8 mouse cellular contexts compared by ENCODE assay signal in genomic region chr1:152290768-152291167, GRCm38 (mm10).
A peak's percentile ranks its signal among the peaks of the same experiment; 100 is the strongest.
DNase-seq lines count a peak whose midpoint lies in the region; ATAC-seq and TF ChIP-seq lines count a peak whose summit lies in the region.

No protein-coding gene starts in this region.

- TF ChIP-seq POLR2A in bone marrow, adult 2 months (IDR thresholded peaks at IDR 0.05; ENCODE audit: borderline replicate concordance, control insufficient read depth, low read depth, low read length) = no peak
- no peak for TF ChIP-seq POLR2A in lung, adult 2 months (IDR thresholded peaks at IDR 0.05; ENCODE audit: borderline replicate concordance, extremely low read depth, low read depth, low read length)

- no peak for ATAC-seq in embryonic facial prominence, embryonic 14.5 days (ENCODE audit: low read depth)
- no peak for ATAC-seq in heart, embryonic 16.5 days (replicated peaks; ENCODE audit: extremely low read depth, insufficient read depth, low FRiP score)

- H3K27me3 ChIP-seq in embryonic facial prominence, embryonic 14.5 days (replicated peaks; ENCODE audit: control insufficient read depth, insufficient read depth, low read length) = no peaks in the 10 kb centered on the region
- no peaks in the 10 kb centered on the region for H3K27me3 ChIP-seq in heart, embryonic 16.5 days (ENCODE audit: control insufficient read depth, insufficient read depth, low read length)

- in situ Hi-C loops in ES-E14 (cut with MboI; ENCODE audit: low sequenced_read_pairs in 2 of 2, unreplicated experiment in 2 of 2) = no loop called here

- peak overlapping the region in 1 of 2 experiments; percentile 1; a peak in 2 of 4 replicates for H3K4me3 ChIP-seq in ES-E14 (ENCODE audit: insufficient read depth in 1 of 2, low read depth in 1 of 2, low read length in 2 of 2, poor library complexity in 1 of 2, severe bottlenecking in 1 of 2)
- H3K4me3 ChIP-seq in bone marrow, adult 2 months (replicated peaks; ENCODE audit: control insufficient read depth, low read depth, low read length) = no peak overlapping the region
- H3K4me3 ChIP-seq in embryonic facial prominence, embryonic 14.5 days (ENCODE audit: low read depth, low read length) = no peak overlapping the region
- peak overlapping the region; percentile 20; the same call in 1 of the 2 replicates for H3K4me3 ChIP-seq in heart, embryonic 16.5 days (ENCODE audit: low read length)
- H3K4me3 ChIP-seq in lung, adult 2 months (replicated peaks; ENCODE audit: extremely low read depth, low read depth, low read length) = no peak overlapping the region

- H3K9me3 ChIP-seq in ES-E14 (ENCODE audit: control insufficient read depth, insufficient read depth, low read depth, low read length) = no peaks in the 10 kb centered on the region
- H3K9me3 ChIP-seq in embryonic facial prominence, embryonic 14.5 days (ENCODE audit: control insufficient read depth, low read length) = no peaks in the 10 kb centered on the region
- H3K9me3 ChIP-seq in heart, embryonic 16.5 days (replicated peaks; ENCODE audit: control insufficient read depth, low read length) = no peaks in the 10 kb centered on the region

- H3K9ac ChIP-seq in ES-E14 (ENCODE audit: insufficient read depth, low read depth, low read length, poor library complexity, severe bottlenecking) = no peak overlapping the region
- H3K9ac ChIP-seq in embryonic facial prominence, embryonic 14.5 days (ENCODE audit: low read depth, low read length) = no peak overlapping the region
- H3K9ac ChIP-seq in heart, embryonic 16.5 days (ENCODE audit: low read length) = peak overlapping the region; percentile 42

- no peak overlapping the region for H3K4me2 ChIP-seq in embryonic facial prominence, embryonic 14.5 days (ENCODE audit: low read depth, low read length)
- peak overlapping the region; percentile 41 for H3K4me2 ChIP-seq in heart, embryonic 16.5 days (ENCODE audit: low read depth, low read length)

- no peaks in the 10 kb centered on the region for H3K4me1 ChIP-seq in ES-E14 (ENCODE audit: control insufficient read depth in 2 of 2, insufficient read depth in 2 of 2, low read length in 2 of 2, poor library complexity in 1 of 2)
- peaks cover 8% of the 10 kb centered on the region for H3K4me1 ChIP-seq in bone marrow, adult 2 months (ENCODE audit: control insufficient read depth, insufficient read depth, low read length)
- H3K4me1 ChIP-seq in embryonic facial prominence, embryonic 14.5 days (ENCODE audit: control insufficient read depth, insufficient read depth, low read length) = no peaks in the 10 kb centered on the region
- H3K4me1 ChIP-seq in heart, embryonic 16.5 days (ENCODE audit: control insufficient read depth, insufficient read depth, low read length) = 0 out of 2 replicates have a peak, but pooled peaks cover 2% of the 10 kb centered on the region
- no peaks in the 10 kb centered on the region; the same call in 1 of the 2 replicates for H3K4me1 ChIP-seq in lung, adult 2 months (ENCODE audit: control insufficient read depth, insufficient read depth, low read length)

- WGBS in bone marrow, adult 2 months = 22% methylated on average over 7 of the region's 7 CpGs
- WGBS in embryonic facial prominence, embryonic 14.5 days = 41% methylated on average over 7 of the region's 7 CpGs
- 31% methylated on average over 7 of the region's 7 CpGs for WGBS in heart, embryonic 16.5 days
- WGBS in large intestine, adult 2 months = 27% methylated on average over 7 of the region's 7 CpGs
- 23% methylated on average over 7 of the region's 7 CpGs for WGBS in lung, adult 2 months

- peak; percentile 29 for DNase-seq in ES-E14 (ENCODE audit: low read depth, low spot score)
- peak; percentile 45 for DNase-seq in embryonic facial prominence, embryonic 14.5 days (ENCODE audit: low spot score)
- peak; percentile 29 for DNase-seq in large intestine, adult 2 months (ENCODE audit: low read depth, low spot score)
- DNase-seq in lung, adult 2 months = peak; percentile 61
- DNase-seq in retina, postnatal 7 days (ENCODE audit: low read depth, low spot score) = peak; percentile 59
- DNase-seq in urinary bladder, postnatal 36 days (ENCODE audit: low spot score in 2 of 2) = peak; percentile 68 to 72

- peak; percentile 72 for TF ChIP-seq CTCF in bone marrow, adult 2 months (IDR thresholded peaks at IDR 0.05; ENCODE audit: control insufficient read depth, insufficient read depth, low read length)
- TF ChIP-seq CTCF in lung, adult 2 months (IDR thresholded peaks at IDR 0.05; ENCODE audit: insufficient read depth, low read length) = peak; percentile 87

- H3K27ac ChIP-seq in ES-E14 (ENCODE audit: insufficient read depth, low read depth, low read length, poor library complexity, severe bottlenecking) = no peak overlapping the region
- no peak overlapping the region for H3K27ac ChIP-seq in bone marrow, adult 2 months (ENCODE audit: control insufficient read depth, insufficient read depth, low read depth, low read length, poor library complexity)
- H3K27ac ChIP-seq in embryonic facial prominence, embryonic 14.5 days (replicated peaks; ENCODE audit: low read depth, low read length) = no peak overlapping the region
- no peak overlapping the region for H3K27ac ChIP-seq in heart, embryonic 16.5 days (ENCODE audit: low read length)

- no peaks in the 10 kb centered on the region for H3K36me3 ChIP-seq in ES-E14 (ENCODE audit: control insufficient read depth, insufficient read depth, low read length, poor library complexity, severe bottlenecking)
- H3K36me3 ChIP-seq in embryonic facial prominence, embryonic 14.5 days (ENCODE audit: control insufficient read depth, insufficient read depth, low read length) = no peaks in the 10 kb centered on the region
- H3K36me3 ChIP-seq in heart, embryonic 16.5 days (ENCODE audit: control insufficient read depth, insufficient read depth) = no peaks in the 10 kb centered on the region

TF ChIP-seq in ES-E14, 5 proteins besides CTCF, POLR2A, EP300 and RAD21:
- TF ChIP-seq HCFC1 (IDR thresholded peaks at IDR 0.05; ENCODE audit: borderline replicate concordance, insufficient read depth, low read length) (no peak), CHD2 (IDR thresholded peaks at IDR 0.05; ENCODE audit: low read depth, low read length) (no peak), ZNF384 (IDR thresholded peaks at IDR 0.05; ENCODE audit: low read depth, low read length) (no peak), MAFK (IDR thresholded peaks at IDR 0.05; ENCODE audit: insufficient read depth, low read depth, low read length) (no peak), ZC3H11A (IDR thresholded peaks at IDR 0.05; ENCODE audit: borderline replicate concordance, low read depth, low read length) (no peak)
TF ChIP-seq in ES-E14: peak in this region for 0.
